Mouse (Mus musculus): ENCODE measurements around the gene Pdlim5.
"Not testable (repeated sequence)": the region's sequence is repeated elsewhere in the genome, so short reads cannot be mapped to it uniquely, and the experiment has no call there.

The Pdlim5 gene

GRCm38 (mm10) chr3:142274993-142275392 is 120.5 kb downstream of the Pdlim5 start:
- peak; percentile 77 for DNase-seq (ENCODE audit: low spot score)

GRCm38 (mm10) chr3:142274451-142274850 is 121.0 kb downstream of the Pdlim5 start:
- DNase-seq (ENCODE audit: low spot score) = no peak

- no peak for DNase-seq (ENCODE audit: low spot score)
Observed at GRCm38 (mm10) chr3:142273265-142273664, 122.2 kb downstream of the Pdlim5 start.

- no peak for DNase-seq (ENCODE audit: low spot score)
Observed at GRCm38 (mm10) chr3:142256371-142256770, 139.1 kb downstream of the Pdlim5 start.

- DNase-seq (ENCODE audit: low spot score) = no peak
Observed at GRCm38 (mm10) chr3:142252086-142252485, 143.4 kb downstream of the Pdlim5 start.

GRCm38 (mm10) chr3:142249458-142249857 is 146.0 kb downstream of the Pdlim5 start:
- DNase-seq (ENCODE audit: low spot score) = no peak

GRCm38 (mm10) chr3:142243263-142243662 is 152.2 kb downstream of the Pdlim5 start:
- no peak for DNase-seq (ENCODE audit: low spot score)

- no peak for DNase-seq (ENCODE audit: low spot score)
Observed at GRCm38 (mm10) chr3:142239298-142239697, 156.2 kb downstream of the Pdlim5 start.

- peak; percentile 17 for DNase-seq (ENCODE audit: low spot score)
Observed at GRCm38 (mm10) chr3:142238260-142239046, 157.0 kb downstream of the Pdlim5 start.

- DNase-seq (ENCODE audit: low spot score) = no peak
Observed at GRCm38 (mm10) chr3:142237621-142238020, 157.9 kb downstream of the Pdlim5 start.

- DNase-seq (ENCODE audit: low spot score) = no peak
Observed at GRCm38 (mm10) chr3:142233606-142234465, 161.7 kb downstream of the Pdlim5 start.

- DNase-seq (ENCODE audit: low spot score) = no peak
Observed at GRCm38 (mm10) chr3:142228665-142229064, 166.8 kb downstream of the Pdlim5 start.

- DNase-seq (ENCODE audit: low spot score) = no peak
Observed at GRCm38 (mm10) chr3:142222471-142223103, 172.9 kb downstream of the Pdlim5 start.

GRCm38 (mm10) chr3:142219910-142220309 is 175.6 kb downstream of the Pdlim5 start:
- DNase-seq (ENCODE audit: low spot score) = no peak

GRCm38 (mm10) chr3:142212821-142213220 is 182.7 kb downstream of the Pdlim5 start:
- DNase-seq (ENCODE audit: low spot score) = peak; percentile 59

- no peak for DNase-seq (ENCODE audit: low spot score)
Observed at GRCm38 (mm10) chr3:142212186-142212585, 183.3 kb downstream of the Pdlim5 start.

- DNase-seq (ENCODE audit: low spot score) = no peak
Observed at GRCm38 (mm10) chr3:142209981-142210380, 185.5 kb downstream of the Pdlim5 start.

GRCm38 (mm10) chr3:142209057-142209456 is 186.4 kb downstream of the Pdlim5 start:
- DNase-seq (ENCODE audit: low spot score) = no peak

- no peak for DNase-seq (ENCODE audit: low spot score)
Observed at GRCm38 (mm10) chr3:142207488-142207887, 188.0 kb downstream of the Pdlim5 start.

GRCm38 (mm10) chr3:142206316-142206715 is 189.2 kb downstream of the Pdlim5 start:
- DNase-seq (ENCODE audit: low spot score) = no peak

GRCm38 (mm10) chr3:142196142-142196541 is 199.4 kb downstream of the Pdlim5 start:
- no peak for DNase-seq (ENCODE audit: low spot score)

GRCm38 (mm10) chr3:142191627-142192026 is 203.9 kb downstream of the Pdlim5 start:
- DNase-seq (ENCODE audit: low spot score) = not testable (repeated sequence)
